14 mouse cellular contexts compared by ENCODE assay signal in the genomic region with DNA sequence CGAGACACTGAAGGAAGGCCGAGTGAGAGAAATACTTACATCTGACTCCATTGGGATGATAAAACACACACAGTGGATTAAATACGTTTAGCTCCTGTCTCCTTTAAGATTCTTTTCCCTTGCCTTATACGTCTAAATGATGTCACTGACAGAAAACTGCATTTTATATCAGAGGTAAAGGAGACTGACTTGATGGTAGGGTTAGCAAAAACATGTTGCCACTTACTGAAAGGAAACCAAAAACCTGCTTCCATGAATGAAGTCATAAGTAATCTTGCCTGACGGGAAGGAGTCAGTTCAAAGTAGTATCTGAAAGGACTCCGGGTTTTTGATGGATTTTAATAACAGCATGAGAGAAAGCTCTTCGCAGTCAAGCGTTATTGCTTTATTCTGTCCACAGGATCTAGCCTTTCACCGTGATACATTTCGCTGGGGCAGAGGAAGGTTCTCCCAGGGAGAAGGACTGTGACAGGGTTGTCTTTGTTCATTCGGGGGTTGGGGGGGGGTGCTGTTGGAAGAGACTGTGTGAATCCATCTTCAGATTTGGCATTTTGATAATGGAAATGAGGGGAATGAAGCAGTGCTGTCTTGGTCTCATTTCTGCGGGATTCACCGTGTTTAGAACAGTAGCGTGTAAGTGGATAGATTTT.
A peak's percentile ranks its signal among the peaks of the same experiment; 100 is the strongest.
DNase-seq lines count a peak whose midpoint lies in the region; ATAC-seq and TF ChIP-seq lines count a peak whose summit lies in the region.
"Had no signal": no experiment of that assay in that cellular context is flagged by ENCODE, and none has a peak within 500 bp of the region (broad histone marks: within the 10 kb centered on the region; RNA-seq: fewer than 3 reads in every experiment).

No protein-coding gene starts in this region.

- TF ChIP-seq CTCF in lung, embryonic 14.5 days (IDR thresholded peaks at IDR 0.05; ENCODE audit: low read depth): no peak

- H3K27me3 ChIP-seq in lung, embryonic 14.5 days (ENCODE audit: insufficient read depth, low read length): no peaks in the 10 kb centered on the region
- no peaks in the 10 kb centered on the region for H3K27me3 ChIP-seq in hindbrain, embryonic 16.5 days (replicated peaks; ENCODE audit: control insufficient read depth, insufficient read depth, low read length)
- H3K27me3 ChIP-seq in midbrain, embryonic 14.5 days (ENCODE audit: control insufficient read depth, insufficient read depth, low read length): no peaks in the 10 kb centered on the region
- no peaks in the 10 kb centered on the region for H3K27me3 ChIP-seq in stomach, embryonic 14.5 days (ENCODE audit: control insufficient read depth, insufficient read depth, low read length)
- H3K27me3 ChIP-seq in liver, embryonic 11.5 days (replicated peaks; ENCODE audit: control insufficient read depth, insufficient read depth, low read length): no peaks in the 10 kb centered on the region

- no peaks in the 10 kb centered on the region for H3K4me1 ChIP-seq in lung, embryonic 14.5 days (ENCODE audit: insufficient read depth)
- H3K4me1 ChIP-seq in hindbrain, embryonic 16.5 days (ENCODE audit: control insufficient read depth, insufficient read depth, low read depth, low read length): no peaks in the 10 kb centered on the region
- H3K4me1 ChIP-seq in midbrain, embryonic 14.5 days (ENCODE audit: control insufficient read depth, insufficient read depth, low read length): peaks cover 10% of the 10 kb centered on the region; the same call in 1 of the 2 replicates
- no peaks in the 10 kb centered on the region for H3K4me1 ChIP-seq in stomach, embryonic 14.5 days (ENCODE audit: control insufficient read depth, insufficient read depth, low read length)
- no peaks in the 10 kb centered on the region for H3K4me1 ChIP-seq in liver, embryonic 11.5 days (replicated peaks; ENCODE audit: control insufficient read depth, insufficient read depth, low read length)

- H3K9ac ChIP-seq in lung, embryonic 14.5 days: no peak overlapping the region
- H3K9ac ChIP-seq in hindbrain, embryonic 16.5 days (ENCODE audit: low read depth, low read length): no peak overlapping the region
- H3K9ac ChIP-seq in midbrain, embryonic 14.5 days (replicated peaks; ENCODE audit: low read length): no peak overlapping the region
- no peak overlapping the region for H3K9ac ChIP-seq in stomach, embryonic 14.5 days (replicated peaks; ENCODE audit: low read depth, low read length)
- no peak overlapping the region for H3K9ac ChIP-seq in liver, embryonic 11.5 days (ENCODE audit: low read depth, low read length)

- intact Hi-C loops in heart, postnatal 10 days (cut with DNase I): no loop called here

- no peaks in the 10 kb centered on the region for H3K9me3 ChIP-seq in lung, embryonic 14.5 days (ENCODE audit: low read depth, low read length)
- no peaks in the 10 kb centered on the region for H3K9me3 ChIP-seq in hindbrain, embryonic 16.5 days (ENCODE audit: control insufficient read depth, low read length)
- no peaks in the 10 kb centered on the region for H3K9me3 ChIP-seq in midbrain, embryonic 14.5 days (ENCODE audit: control insufficient read depth, low read length)
- no peaks in the 10 kb centered on the region for H3K9me3 ChIP-seq in stomach, embryonic 14.5 days (ENCODE audit: control insufficient read depth, low read depth, low read length)
- H3K9me3 ChIP-seq in liver, embryonic 11.5 days (ENCODE audit: control insufficient read depth, low read length): no peaks in the 10 kb centered on the region

- WGBS in lung, embryonic 14.5 days: 33% methylated on average over 14 of the region's 14 CpGs
- WGBS in hindbrain, embryonic 16.5 days: 49% methylated on average over 14 of the region's 14 CpGs
- 31% methylated on average over 14 of the region's 14 CpGs for WGBS in midbrain, embryonic 14.5 days
- WGBS in stomach, embryonic 14.5 days: 25% methylated on average over 14 of the region's 14 CpGs
- 72% methylated on average over 14 of the region's 14 CpGs for WGBS in liver, embryonic 11.5 days

- peak; percentile 20 for DNase-seq in lung, embryonic 14.5 days
- no peak for DNase-seq in lung, postnatal 25 days (ENCODE audit: low spot score)
- DNase-seq in midbrain, embryonic 14.5 days: peak; percentile 43
- no peak for DNase-seq in urinary bladder, postnatal 4 days (ENCODE audit: low spot score in 2 of 2)
- no peak for DNase-seq in heart, postnatal 10 days
- no peak for DNase-seq in liver, embryonic 11.5 days (ENCODE audit: low spot score)
- DNase-seq: adrenal gland, postnatal 14 days; cerebellum, adult 9-10 months; gastrocnemius, postnatal 36 days; kidney, postnatal 14 days; liver; thymus, adult 2 months had no signal

- H3K36me3 ChIP-seq in lung, embryonic 14.5 days (ENCODE audit: insufficient read depth): no peaks in the 10 kb centered on the region
- no peaks in the 10 kb centered on the region for H3K36me3 ChIP-seq in hindbrain, embryonic 16.5 days (ENCODE audit: control insufficient read depth, insufficient read depth, low read length)
- no peaks in the 10 kb centered on the region for H3K36me3 ChIP-seq in midbrain, embryonic 14.5 days (ENCODE audit: control insufficient read depth, insufficient read depth, low read length)
- no peaks in the 10 kb centered on the region for H3K36me3 ChIP-seq in stomach, embryonic 14.5 days (ENCODE audit: control insufficient read depth, insufficient read depth, low read length)
- H3K36me3 ChIP-seq in liver, embryonic 11.5 days (ENCODE audit: control insufficient read depth, insufficient read depth, low read length): no peaks in the 10 kb centered on the region

- peak overlapping the region; percentile 36 for H3K4me2 ChIP-seq in lung, embryonic 14.5 days
- H3K4me2 ChIP-seq in hindbrain, embryonic 16.5 days (ENCODE audit: low read length): peak overlapping the region; percentile 32
- peak overlapping the region; percentile 36 for H3K4me2 ChIP-seq in midbrain, embryonic 14.5 days (ENCODE audit: low read length)
- peak overlapping the region; percentile 24; the same call in 1 of the 2 replicates for H3K4me2 ChIP-seq in stomach, embryonic 14.5 days (replicated peaks; ENCODE audit: low read depth, low read length)
- no peak overlapping the region for H3K4me2 ChIP-seq in liver, embryonic 11.5 days

- peak; percentile 17; the same call in 1 of the 2 replicates for ATAC-seq in lung, embryonic 14.5 days (ENCODE audit: insufficient read depth)
- peak; percentile 67 for ATAC-seq in hindbrain, embryonic 16.5 days
- peak; percentile 37; the same call in 1 of the 2 replicates for ATAC-seq in midbrain, embryonic 14.5 days (ENCODE audit: low FRiP score, low TSS enrichment)
- 0 out of 2 replicates have a peak, but pooled peaks have one; percentile 26 for ATAC-seq in stomach, embryonic 14.5 days (ENCODE audit: insufficient number of reproducible peaks, insufficient read depth, low FRiP score, low read depth)
- no peak for ATAC-seq in liver, embryonic 11.5 days (replicated peaks; ENCODE audit: low FRiP score)

- H3K27ac ChIP-seq in lung, embryonic 14.5 days (ENCODE audit: low read depth): no peak overlapping the region
- no peak overlapping the region; the same call in 1 of the 2 replicates for H3K27ac ChIP-seq in hindbrain, embryonic 16.5 days (ENCODE audit: low read depth, low read length)
- H3K27ac ChIP-seq in midbrain, embryonic 14.5 days (replicated peaks; ENCODE audit: low read depth, low read length): no peak overlapping the region; the same call in 1 of the 2 replicates
- H3K27ac ChIP-seq in stomach, embryonic 14.5 days (ENCODE audit: low read length): peak overlapping the region; percentile 78
- H3K27ac ChIP-seq in liver, embryonic 11.5 days (ENCODE audit: low read depth, low read length): no peak overlapping the region

- H3K4me3 ChIP-seq in lung, embryonic 14.5 days (ENCODE audit: low read depth, low read length): no peak overlapping the region
- H3K4me3 ChIP-seq in hindbrain, embryonic 16.5 days (ENCODE audit: low read length): no peak overlapping the region
- H3K4me3 ChIP-seq in midbrain, embryonic 14.5 days (replicated peaks; ENCODE audit: low read depth, low read length): peak overlapping the region; percentile 7; the same call in 1 of the 2 replicates
- H3K4me3 ChIP-seq in stomach, embryonic 14.5 days (ENCODE audit: low read depth, low read length): no peak overlapping the region
- no peak overlapping the region for H3K4me3 ChIP-seq in liver, embryonic 11.5 days (ENCODE audit: low read depth, low read length)

Comparison
In these comparisons a context has a peak if more than half of its experiments do, and no peak if none do; other contexts are left out.
1. DNase-seq: peak in lung, embryonic 14.5 days (single experiment) and midbrain, embryonic 14.5 days (single experiment); none in lung, postnatal 25 days (single experiment), urinary bladder, postnatal 4 days (0 of 2), heart, postnatal 10 days (0 of 2) and liver, embryonic 11.5 days (single experiment).